Mouse (Mus musculus): Measurements from ENCODE around the gene Etv4. TPM values are rescaled to one million over a fixed set of nuclear protein-coding genes. Genes with fewer than 3 reads are reported as not detected.
A peak's percentile ranks its signal among the peaks of the same experiment; 100 is the strongest.

The Etv4 gene
- polyA plus RNA-seq (2015; fragmentation: Nextera tagmentation; extraction: Ambion mirVana), result 25.9 and 29.5 TPM in 2 replicates

- peak; percentile 93 for ATAC-seq (ENCODE audit: low FRiP score)
- WGBS, result under 1% methylated on average over 35 of the region's 35 CpGs
- Histone ChIP-seq H3K36me3 (no peaks in the 10 kb centered on the region), H3K9me3 (replicated peaks) (no peaks in the 10 kb centered on the region), H3K27me3 (replicated peaks) (peaks cover 77% of the 10 kb centered on the region), H3K27ac (replicated peaks) (peak within 1 kb of the TSS; percentile 84), H3K9ac (replicated peaks) (peak within 1 kb of the TSS; percentile 54), H3K4me2 (peak within 1 kb of the TSS; percentile 100), H3K4me3 (replicated peaks) (peak within 1 kb of the TSS; percentile 55), H3K4me1 (peaks cover 33% of the 10 kb centered on the region)
These were observed at the start of gene Etv4 for GRCm38 (mm10) chr11:101785143-101785851. Etv4 (minus strand) TSS chr11:101785371.

GRCm38 (mm10) chr11:101832001-101832400 lies 46.8 kb upstream of the Etv4 start:
- Histone ChIP-seq H3K27ac (replicated peaks) (peak overlapping the region; percentile 51), H3K4me2 (no peak overlapping the region), H3K4me1 (peaks cover 24% of the 10 kb centered on the region), H3K9ac (replicated peaks) (no peak overlapping the region), H3K36me3 (no peaks in the 10 kb centered on the region), H3K4me3 (replicated peaks) (no peak overlapping the region), H3K9me3 (replicated peaks) (no peaks in the 10 kb centered on the region), H3K27me3 (replicated peaks) (peaks cover 3% of the 10 kb centered on the region)
- 39% methylated on average over 7 of the region's 7 CpGs for WGBS
- no peak; the same call in 1 of the 2 replicates for ATAC-seq (ENCODE audit: low FRiP score)

- no peak overlapping the region for H3K9ac ChIP-seq (replicated peaks)
- H3K9me3 ChIP-seq (replicated peaks), result no peaks in the 10 kb centered on the region
- H3K4me3 ChIP-seq (replicated peaks), result no peak overlapping the region
- no peak for ATAC-seq (ENCODE audit: low FRiP score)
- no peak overlapping the region for H3K4me2 ChIP-seq
- H3K36me3 ChIP-seq, result no peaks in the 10 kb centered on the region
- peaks cover 3% of the 10 kb centered on the region for H3K27me3 ChIP-seq (replicated peaks)
- H3K27ac ChIP-seq (replicated peaks), result no peak overlapping the region
- peaks cover 24% of the 10 kb centered on the region for H3K4me1 ChIP-seq
- 71% methylated on average over 8 of the region's 8 CpGs for WGBS
These were observed 45.4 kb upstream of the Etv4 start for GRCm38 (mm10) chr11:101830616-101831015.

GRCm38 (mm10) chr11:101830112-101830511 lies 44.9 kb upstream of the Etv4 start:
- no peaks in the 10 kb centered on the region for H3K9me3 ChIP-seq (replicated peaks)
- peaks cover 3% of the 10 kb centered on the region for H3K27me3 ChIP-seq (replicated peaks)
- H3K4me3 ChIP-seq (replicated peaks), result no peak overlapping the region
- no peak overlapping the region; the same call in 1 of the 2 replicates for H3K27ac ChIP-seq (replicated peaks)
- H3K9ac ChIP-seq (replicated peaks), result no peak overlapping the region
- H3K4me2 ChIP-seq, result 0 out of 2 replicates have a peak overlapping the region, but pooled peaks have one; percentile 2
- ATAC-seq (ENCODE audit: low FRiP score), result no peak
- H3K36me3 ChIP-seq, result no peaks in the 10 kb centered on the region
- WGBS, result 18% methylated on average over 10 of the region's 10 CpGs
- H3K4me1 ChIP-seq, result peaks cover 24% of the 10 kb centered on the region

- Histone ChIP-seq H3K4me3 (replicated peaks) (no peak overlapping the region), H3K4me2 (no peak overlapping the region), H3K9ac (replicated peaks) (no peak overlapping the region), H3K27ac (replicated peaks) (no peak overlapping the region), H3K9me3 (replicated peaks) (no peaks in the 10 kb centered on the region), H3K4me1 (peaks cover 24% of the 10 kb centered on the region), H3K27me3 (replicated peaks) (no peaks in the 10 kb centered on the region), H3K36me3 (no peaks in the 10 kb centered on the region)
- no peak for ATAC-seq (ENCODE audit: low FRiP score)
- 95% methylated on average over 4 of the region's 4 CpGs for WGBS
These were observed 43.5 kb upstream of the Etv4 start for GRCm38 (mm10) chr11:101828718-101829117.

DNA sequence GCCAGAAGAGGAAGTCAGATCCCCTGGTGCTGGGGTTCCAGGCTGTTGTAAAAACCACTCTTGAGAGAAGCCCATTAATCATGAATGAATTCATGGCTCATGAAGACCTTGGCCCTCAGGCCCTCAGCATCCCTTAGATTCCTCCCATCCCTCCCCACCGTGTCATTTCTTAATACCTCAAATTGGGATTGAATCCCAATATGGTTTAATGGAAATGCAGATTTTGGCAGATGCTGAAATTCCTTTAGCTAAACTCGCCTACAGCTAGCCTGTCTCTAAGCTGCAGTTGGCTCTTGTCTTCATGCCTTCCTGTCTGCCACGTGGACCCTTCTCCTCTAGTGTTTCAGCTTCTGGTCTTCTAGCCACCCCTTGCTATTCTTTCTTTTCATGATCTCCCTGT lies 38.0 kb upstream of the Etv4 start:
- H3K27ac ChIP-seq (replicated peaks), result no peak overlapping the region
- no peak overlapping the region for H3K4me3 ChIP-seq (replicated peaks)
- peaks cover 2% of the 10 kb centered on the region; the same call in 1 of the 2 replicates for H3K4me1 ChIP-seq
- no peak overlapping the region for H3K4me2 ChIP-seq
- no peaks in the 10 kb centered on the region for H3K36me3 ChIP-seq
- H3K9me3 ChIP-seq (replicated peaks), result no peaks in the 10 kb centered on the region
- ATAC-seq (ENCODE audit: low FRiP score), result no peak
- no peaks in the 10 kb centered on the region for H3K27me3 ChIP-seq (replicated peaks)
- no peak overlapping the region for H3K9ac ChIP-seq (replicated peaks)
- 78% methylated on average over 3 of the region's 3 CpGs for WGBS

DNA sequence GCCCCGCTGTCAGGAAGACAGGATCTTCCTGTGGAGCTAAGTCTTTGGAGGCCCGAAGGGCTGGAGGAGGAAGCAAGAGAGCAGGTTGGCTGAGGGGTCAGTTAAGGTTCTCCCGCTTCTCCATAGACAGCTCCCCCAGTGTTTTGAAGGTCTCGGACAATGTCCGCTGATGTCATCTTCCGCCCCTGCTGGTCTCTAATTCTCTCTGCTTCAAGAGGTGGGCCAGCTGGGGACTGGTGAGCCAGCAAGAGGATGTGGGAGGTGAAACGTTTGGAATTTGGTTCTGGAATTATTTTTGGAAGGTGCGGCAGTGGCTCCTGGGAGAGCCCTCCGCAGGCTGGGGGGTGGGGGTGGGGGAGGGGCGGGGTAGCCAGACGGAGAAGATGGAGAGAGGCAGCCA lies 35.7 kb upstream of the Etv4 start:
- Histone ChIP-seq H3K27ac (replicated peaks) (no peak overlapping the region), H3K27me3 (replicated peaks) (0 out of 2 replicates have a peak, but pooled peaks cover 2% of the 10 kb centered on the region), H3K4me3 (replicated peaks) (no peak overlapping the region), H3K4me2 (no peak overlapping the region), H3K9me3 (replicated peaks) (no peaks in the 10 kb centered on the region), H3K9ac (replicated peaks) (no peak overlapping the region), H3K4me1 (peaks cover 6% of the 10 kb centered on the region), H3K36me3 (no peaks in the 10 kb centered on the region)
- ATAC-seq (ENCODE audit: low FRiP score), result no peak
- WGBS, result 54% methylated on average over 11 of the region's 11 CpGs

GRCm38 (mm10) chr11:101819853-101820252 lies 34.7 kb upstream of the Etv4 start:
- Histone ChIP-seq H3K36me3 (no peaks in the 10 kb centered on the region), H3K27me3 (replicated peaks) (0 out of 2 replicates have a peak, but pooled peaks cover 2% of the 10 kb centered on the region), H3K4me1 (peaks cover 16% of the 10 kb centered on the region), H3K27ac (replicated peaks) (no peak overlapping the region), H3K4me3 (replicated peaks) (no peak overlapping the region), H3K9ac (replicated peaks) (no peak overlapping the region), H3K4me2 (no peak overlapping the region), H3K9me3 (replicated peaks) (no peaks in the 10 kb centered on the region)
- ATAC-seq (ENCODE audit: low FRiP score), result no peak

GRCm38 (mm10) chr11:101815103-101816085 lies 30.2 kb upstream of the Etv4 start:
- 10% methylated on average over 22 of the region's 22 CpGs for WGBS
- H3K4me2 ChIP-seq, result peak overlapping the region; percentile 48
- no peak overlapping the region for H3K9ac ChIP-seq (replicated peaks)

DNA sequence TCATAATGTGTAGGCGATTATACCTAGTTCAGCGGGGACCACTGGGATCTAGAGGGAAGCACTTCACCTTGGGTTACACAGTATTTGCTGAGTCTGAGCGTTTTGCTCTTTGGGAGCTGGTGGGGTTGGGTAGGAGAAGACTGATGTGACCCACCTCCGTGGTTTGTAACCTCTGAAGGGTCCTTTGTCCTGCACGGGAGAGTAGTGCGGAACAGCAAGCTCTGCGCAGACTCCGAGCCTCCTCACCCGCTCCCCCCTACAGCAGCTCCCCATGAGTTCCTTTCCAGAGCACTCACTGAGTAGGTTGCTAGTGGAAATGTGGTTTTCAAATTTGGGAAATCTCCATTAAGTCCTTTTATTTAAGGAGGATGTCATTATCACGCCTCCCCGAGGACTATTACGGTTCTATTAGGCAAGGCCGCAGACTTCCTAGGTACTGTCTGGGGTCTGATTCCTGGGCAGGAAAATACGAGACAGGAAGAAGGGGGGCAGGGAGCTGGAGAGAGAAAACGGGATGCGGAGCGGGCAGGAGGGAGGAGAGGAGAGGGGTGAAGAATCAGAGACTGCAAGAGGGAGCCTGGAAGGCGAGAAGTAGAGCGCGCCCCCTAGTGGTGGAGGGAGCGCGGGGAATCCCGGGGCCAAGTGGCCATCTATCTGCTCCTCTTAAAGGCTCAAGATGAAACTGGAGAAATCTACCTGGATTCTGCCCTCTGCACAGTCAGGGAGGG lies 29.4 kb upstream of the Etv4 start:
- Histone ChIP-seq H3K4me3 (replicated peaks) (peak overlapping the region; percentile 15; the same call in 1 of the 2 replicates), H3K9ac (replicated peaks) (no peak overlapping the region), H3K4me2 (peak overlapping the region; percentile 48), H3K9me3 (replicated peaks) (no peaks in the 10 kb centered on the region), H3K27me3 (replicated peaks) (peaks cover 13% of the 10 kb centered on the region), H3K27ac (replicated peaks) (no peak overlapping the region), H3K36me3 (no peaks in the 10 kb centered on the region), H3K4me1 (peaks cover 35% of the 10 kb centered on the region)
- peak; percentile 82 for ATAC-seq (ENCODE audit: low FRiP score)
- 10% methylated on average over 23 of the region's 23 CpGs for WGBS

More at GRCm38 (mm10) chr11:101815103-101816085, 30.2 kb upstream of the Etv4 start:
- peak; percentile 35; the same call in 1 of the 2 replicates for ATAC-seq (ENCODE audit: low FRiP score)
- H3K27ac ChIP-seq (replicated peaks), result no peak overlapping the region
- H3K4me1 ChIP-seq, result peaks cover 31% of the 10 kb centered on the region
- no peaks in the 10 kb centered on the region for H3K9me3 ChIP-seq (replicated peaks)
- H3K4me3 ChIP-seq (replicated peaks), result no peak overlapping the region
- peaks cover 11% of the 10 kb centered on the region; the same call in 1 of the 2 replicates for H3K27me3 ChIP-seq (replicated peaks)
- H3K36me3 ChIP-seq, result no peaks in the 10 kb centered on the region

DNA sequence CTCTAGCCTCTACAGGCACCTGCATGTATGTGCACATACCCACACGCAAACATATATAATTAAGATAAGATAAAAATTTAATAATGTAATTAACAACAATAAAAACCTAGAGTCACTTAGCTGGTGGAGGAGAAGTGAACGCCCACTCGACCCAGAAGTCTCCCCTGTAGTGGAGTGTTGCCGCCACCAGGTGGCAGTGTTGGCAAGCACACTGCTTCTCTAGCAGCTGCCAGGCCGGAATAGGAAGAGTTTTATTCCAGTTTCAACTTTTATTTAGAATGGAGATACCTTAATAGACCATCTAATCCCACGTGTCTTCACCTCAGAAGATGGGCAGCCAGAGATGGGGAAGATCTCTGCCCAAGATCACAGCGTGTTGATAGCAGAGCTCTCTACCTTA lies 28.1 kb upstream of the Etv4 start:
- WGBS, result under 1% methylated on average over 7 of the region's 7 CpGs
- no peak for ATAC-seq (ENCODE audit: low FRiP score)
- H3K4me3 ChIP-seq (replicated peaks), result no peak overlapping the region
- H3K9ac ChIP-seq (replicated peaks), result no peak overlapping the region
- no peaks in the 10 kb centered on the region for H3K36me3 ChIP-seq
- no peak overlapping the region for H3K27ac ChIP-seq (replicated peaks)
- H3K9me3 ChIP-seq (replicated peaks), result no peaks in the 10 kb centered on the region
- H3K4me2 ChIP-seq, result no peak overlapping the region
- peaks cover 44% of the 10 kb centered on the region for H3K4me1 ChIP-seq
- H3K27me3 ChIP-seq (replicated peaks), result peaks cover 17% of the 10 kb centered on the region

Data from neural tube, embryonic 15.5 days (tissue).